Mouse (Mus musculus) retina, postnatal 7 days (tissue): ENCODE data around the gene Frmd4a.
A peak's percentile ranks its signal among the peaks of the same experiment; 100 is the strongest.
"Not testable (repeated sequence)": the region's sequence is repeated elsewhere in the genome, so short reads cannot be mapped to it uniquely, and the experiment has no call there.

Experiments used
- DNase-seq: peaks from one replicate; pipeline ENCODE4 v3.0.0-alpha.2; 2012; ENCODE audit warnings: low read depth, low spot score

Frmd4a gene

DNA sequence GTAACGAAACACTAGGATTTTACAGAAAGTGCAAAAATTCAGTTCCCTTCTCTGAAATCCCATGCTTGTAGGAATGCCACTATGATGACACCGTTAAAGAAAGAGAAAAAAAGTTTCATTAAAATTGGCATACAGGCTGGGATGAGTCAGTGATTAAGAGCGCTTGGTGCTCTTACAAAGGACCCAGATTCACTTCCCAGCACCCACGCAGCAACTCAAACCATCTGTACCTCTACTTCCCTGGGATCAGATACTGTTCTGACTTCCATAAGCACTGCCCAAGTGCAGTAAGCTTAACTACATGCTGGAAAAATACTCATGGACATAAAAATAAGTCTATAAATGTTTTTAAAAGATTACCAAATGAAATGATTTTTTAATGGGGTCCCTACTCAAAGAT, 599.5 kb downstream of the Frmd4a start:
- no peak for DNase-seq

GRCm38 (mm10) chr2:4619126-4619525, 601.6 kb downstream of the Frmd4a start:
- not testable (repeated sequence) for DNase-seq

DNA sequence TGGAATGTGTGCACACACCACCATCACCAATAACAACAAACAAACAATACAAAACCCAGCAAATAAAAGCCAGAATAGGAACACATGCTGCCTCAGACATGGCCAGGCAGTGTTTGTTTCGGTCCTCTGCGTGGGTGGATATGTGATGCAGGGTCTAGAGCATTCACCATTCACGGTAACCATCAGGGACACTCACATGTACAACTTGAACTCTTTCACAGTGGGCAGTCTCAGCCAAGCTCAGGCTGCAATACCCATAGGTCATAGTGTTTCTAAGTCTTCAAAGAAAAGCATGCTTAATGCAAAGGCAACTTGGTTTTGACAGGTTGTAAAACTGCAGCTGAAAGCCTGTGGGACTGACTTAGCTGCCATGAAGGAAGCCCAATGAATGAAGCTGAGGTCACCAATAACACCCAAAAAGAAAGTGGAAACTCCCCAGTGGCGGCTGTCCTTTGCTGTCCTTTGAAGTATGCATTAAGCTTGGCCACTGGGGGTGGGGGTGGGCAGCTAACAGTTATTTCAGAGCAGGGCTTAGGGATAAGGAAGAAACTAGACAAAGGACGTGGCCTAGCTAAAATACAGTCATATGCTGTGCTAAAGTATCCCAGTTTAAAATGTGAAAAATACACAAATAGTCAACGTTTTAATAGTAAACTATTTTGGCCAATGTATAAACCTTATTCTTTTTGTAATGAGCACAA, 602.5 kb downstream of the Frmd4a start:
- DNase-seq, result no peak

DNA sequence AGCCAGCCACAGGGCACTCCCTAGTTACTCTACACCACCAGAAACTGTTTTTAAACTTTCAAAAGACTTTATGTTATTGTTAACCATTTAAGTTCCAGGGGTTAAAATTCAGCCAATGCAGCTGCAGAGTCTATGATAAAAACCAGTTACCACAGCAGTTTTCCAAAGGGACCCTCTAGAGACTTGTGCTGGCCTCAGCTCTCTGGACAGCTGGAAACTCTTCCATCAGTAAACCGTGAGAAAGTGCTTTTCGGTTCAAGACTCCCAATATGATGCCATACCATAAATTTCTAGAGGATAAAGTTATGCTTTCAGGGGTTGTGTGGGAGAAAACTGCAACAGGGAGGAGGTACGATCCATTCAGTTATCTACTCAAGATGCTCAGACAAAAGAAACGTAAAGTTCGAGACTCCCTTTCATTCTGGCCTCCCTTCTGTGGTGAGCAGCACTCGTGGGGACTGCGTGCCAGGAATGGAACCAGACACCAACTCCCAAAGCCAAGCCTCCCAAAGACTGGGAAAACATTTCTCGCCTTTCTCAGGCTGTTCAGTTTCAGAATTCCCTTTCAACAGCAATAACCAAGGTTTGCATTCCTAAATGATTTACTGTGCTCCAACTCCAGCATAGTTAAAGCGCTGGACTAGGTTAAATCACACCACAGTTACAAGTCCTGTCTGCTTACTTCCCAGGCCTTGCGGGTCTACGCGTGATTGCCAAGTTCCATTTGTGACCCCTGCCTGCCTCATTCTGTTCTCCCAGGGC, 603.3 kb downstream of the Frmd4a start:
- no peak for DNase-seq

GRCm38 (mm10) chr2:4621471-4621985, 604.0 kb downstream of the Frmd4a start:
- DNase-seq, result no peak

- DNase-seq, result no peak
Measured at GRCm38 (mm10) chr2:4626911-4627310, 609.4 kb downstream of the Frmd4a start.

DNA sequence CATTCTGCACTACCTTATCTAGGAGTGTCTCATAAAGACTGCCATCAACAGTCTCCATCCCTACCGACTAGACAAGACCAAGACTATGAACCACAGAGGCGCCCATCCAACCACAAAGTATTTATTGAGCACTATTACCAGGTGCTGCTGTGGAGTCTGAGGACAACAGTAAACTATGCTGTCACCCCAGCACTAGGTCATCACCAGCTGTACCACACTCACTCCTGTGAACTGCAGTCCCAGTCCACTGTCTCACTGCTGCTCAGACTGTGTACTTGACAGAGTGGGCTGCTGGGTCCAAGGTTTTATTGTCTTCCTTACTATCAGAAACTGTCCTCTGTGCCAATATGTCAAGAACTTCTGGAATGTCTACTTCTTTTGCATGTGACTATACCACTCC, 611.4 kb downstream of the Frmd4a start:
- no peak for DNase-seq

DNA sequence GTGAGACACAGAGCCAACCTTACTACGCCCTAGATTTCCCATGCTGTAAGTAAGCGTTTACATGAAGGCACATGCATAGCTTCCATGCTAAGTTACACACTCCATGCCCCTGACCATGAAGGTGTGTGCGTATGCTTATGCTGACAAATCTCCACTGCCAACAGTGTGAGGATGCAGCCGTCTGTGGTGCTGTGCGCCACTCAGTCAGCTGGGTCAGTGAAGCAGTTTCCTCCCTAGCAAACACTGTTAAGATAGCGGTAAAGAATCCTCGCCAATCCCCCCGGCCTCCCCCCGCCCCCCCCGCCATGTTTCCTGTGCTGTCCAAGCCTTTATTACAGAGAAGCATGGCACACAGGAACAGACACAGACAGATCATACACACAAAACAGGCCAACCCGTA, 612.0 kb downstream of the Frmd4a start:
- no peak for DNase-seq

DNA sequence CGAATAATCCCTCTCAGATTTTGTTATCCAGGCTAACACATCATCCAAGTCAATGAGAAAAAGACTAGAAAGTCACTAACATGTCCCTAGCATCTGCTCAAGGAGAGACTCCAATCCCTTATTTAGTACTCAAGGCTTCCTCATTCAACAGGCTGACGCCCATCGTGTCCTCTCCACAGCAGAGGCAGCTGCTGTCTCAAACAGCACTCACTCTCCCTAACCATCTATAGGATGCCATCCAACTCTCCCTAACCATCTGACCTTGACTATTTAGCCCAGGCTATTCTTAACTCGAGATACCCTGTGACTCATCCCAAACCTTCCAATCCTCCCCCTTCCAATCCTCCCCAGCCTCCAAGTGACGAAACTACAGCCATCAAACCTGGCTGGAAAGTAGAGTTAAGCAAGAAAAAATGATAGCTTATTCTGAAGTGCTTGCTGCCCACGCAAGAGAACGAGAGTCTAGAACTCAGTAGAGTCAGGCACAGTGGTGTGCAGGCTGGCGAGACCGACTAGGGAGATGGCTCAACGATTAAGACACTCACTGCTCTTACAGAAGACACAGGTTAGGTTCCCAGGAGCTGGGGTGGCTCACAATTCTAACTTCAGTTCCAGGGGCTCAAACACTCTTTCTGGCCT, 612.8 kb downstream of the Frmd4a start:
- DNase-seq, result no peak

- DNase-seq, result no peak
Measured at GRCm38 (mm10) chr2:4635804-4636203, 618.3 kb downstream of the Frmd4a start.

DNA sequence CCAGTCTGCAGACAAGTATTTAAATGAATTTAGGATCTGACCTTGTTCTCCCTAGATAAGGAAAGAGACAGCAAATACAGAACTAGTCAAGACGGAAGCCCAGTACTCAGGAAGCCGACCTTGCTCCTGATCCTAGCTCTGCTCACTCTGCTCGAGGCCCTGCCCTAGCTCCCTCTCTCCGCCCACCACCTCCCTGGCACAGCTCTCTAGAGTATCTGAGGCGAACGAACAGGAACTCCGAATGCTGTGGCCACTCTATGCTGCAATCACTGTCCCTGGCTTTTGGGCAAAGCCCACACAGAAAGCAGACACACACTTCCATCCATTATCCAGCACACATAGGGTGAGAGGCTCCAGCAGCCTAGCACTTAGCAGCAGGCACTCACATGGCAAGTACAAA, 619.1 kb downstream of the Frmd4a start:
- no peak for DNase-seq

DNA sequence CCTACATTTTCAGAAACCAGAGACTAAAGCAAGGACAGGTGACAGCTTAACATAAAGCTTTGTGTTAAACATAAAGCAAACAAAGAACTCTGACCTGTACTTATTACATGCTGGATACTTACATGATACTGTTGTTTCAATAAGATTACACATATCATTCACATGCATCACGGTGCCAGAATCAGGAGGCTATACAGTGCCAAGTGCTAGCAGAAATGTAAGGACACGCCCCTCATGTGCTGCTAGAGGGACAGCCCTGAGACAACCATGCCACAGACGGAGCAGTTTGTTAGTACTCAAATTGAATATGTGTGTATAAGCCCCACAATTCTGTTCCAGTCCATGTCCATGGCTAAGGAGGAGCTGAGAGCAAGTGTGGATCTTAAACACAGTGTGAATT, 620.7 kb downstream of the Frmd4a start:
- DNase-seq, result no peak

- DNase-seq, result no peak
Measured at GRCm38 (mm10) chr2:4645066-4645465, 627.5 kb downstream of the Frmd4a start.

DNA sequence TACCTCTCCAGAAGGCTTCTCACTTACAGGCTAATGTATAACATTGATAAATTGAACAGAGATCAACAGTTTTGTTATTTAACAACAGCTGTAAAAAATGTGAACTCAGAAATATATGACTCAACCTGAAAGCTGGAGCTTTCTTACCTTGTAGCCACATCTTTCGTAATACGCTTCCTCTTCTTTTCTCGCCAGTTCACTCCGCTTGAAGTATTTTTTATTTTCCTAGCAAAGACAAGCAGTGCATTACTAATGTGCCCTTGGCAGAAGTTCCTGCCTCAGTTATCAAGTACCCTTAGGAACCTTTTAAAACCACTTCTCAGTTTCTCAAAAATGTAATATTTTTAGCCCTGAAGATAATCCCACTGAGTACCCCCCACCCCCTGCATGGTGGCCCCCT, 630.6 kb downstream of the Frmd4a start:
- DNase-seq, result no peak

DNA sequence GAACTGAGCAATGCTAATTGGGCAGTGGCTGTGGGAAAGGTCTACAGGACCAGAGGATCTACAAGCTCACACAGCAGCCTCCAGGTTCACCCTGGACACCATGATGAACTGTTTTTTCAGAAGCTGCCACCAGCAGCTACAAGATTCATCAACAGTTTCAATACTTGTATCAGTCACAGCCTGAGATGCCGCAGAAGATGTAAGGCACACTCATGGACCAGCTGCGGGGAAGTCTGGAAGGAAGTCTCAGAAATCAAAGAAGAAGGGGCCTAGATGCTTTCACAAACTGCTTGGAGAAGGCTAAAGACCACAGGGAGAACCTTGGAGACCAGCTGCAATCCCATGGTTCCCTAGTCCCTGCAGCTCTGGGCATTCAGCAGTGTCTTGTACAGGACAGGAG, 632.1 kb downstream of the Frmd4a start:
- DNase-seq, result no peak

GRCm38 (mm10) chr2:4651500-4652285, 634.2 kb downstream of the Frmd4a start, which contains the start of gene Prpf18:
TSS of gene Prpf18 (minus strand) at chr2:4652113.
- DNase-seq, result peak; percentile 83

DNA sequence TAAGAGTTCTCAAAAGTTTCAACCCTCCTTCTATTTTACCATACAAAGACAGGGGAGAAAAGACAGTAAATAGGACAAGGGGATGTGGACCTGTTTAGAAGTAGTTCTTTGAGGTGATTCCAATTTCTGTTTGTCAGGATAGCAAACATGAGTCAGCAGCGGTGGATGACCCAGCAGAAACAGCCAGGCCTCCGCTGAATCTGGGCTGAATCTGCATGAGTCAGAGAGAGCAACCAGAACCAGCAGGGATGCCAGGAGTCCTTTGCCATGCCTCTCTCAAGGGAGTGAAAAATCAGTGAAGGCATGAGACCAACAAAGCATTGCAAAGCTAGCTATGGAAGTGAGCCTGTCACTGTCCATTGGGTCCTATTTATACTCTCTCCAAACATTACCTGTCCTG, 643.2 kb downstream of the Frmd4a start:
- no peak for DNase-seq
